Mouse (Mus musculus): ENCODE measurements at regions not wholly inside any gene's neighbourhood (a gene's known extent, or its start where the extent isn't known, plus 50 kb on each side); places are given as distances from the start of the nearest gene placed in this dataset.

- TF ChIP-seq CHD2 (IDR thresholded peaks at IDR 0.05; ENCODE audit: low read depth, low read length) = no peak
- no peak for TF ChIP-seq MAFK (IDR thresholded peaks at IDR 0.05; ENCODE audit: insufficient read depth, low read depth, low read length)
- TF ChIP-seq ZC3H11A (IDR thresholded peaks at IDR 0.05; ENCODE audit: borderline replicate concordance, low read depth, low read length) = no peak
- TF ChIP-seq HCFC1 (IDR thresholded peaks at IDR 0.05; ENCODE audit: borderline replicate concordance, insufficient read depth, low read length) = no peak
- TF ChIP-seq ZNF384 (IDR thresholded peaks at IDR 0.05; ENCODE audit: low read depth, low read length) = no peak
- Histone ChIP-seq H3K9me3 (ENCODE audit: control insufficient read depth, insufficient read depth, low read depth, low read length) (no peaks in the 10 kb centered on the region), H3K9ac (ENCODE audit: insufficient read depth, low read depth, low read length, poor library complexity, severe bottlenecking) (no peak overlapping the region), H3K4me3 (ENCODE audit: insufficient read depth in 1 of 2, low read depth in 1 of 2, low read length in 2 of 2, poor library complexity in 1 of 2, severe bottlenecking in 1 of 2) (no peak overlapping the region), H3K4me1 (ENCODE audit: control insufficient read depth in 2 of 2, insufficient read depth in 2 of 2, low read length in 2 of 2, poor library complexity in 1 of 2) (no peaks in the 10 kb centered on the region; a peak in 1 of 4 replicates), H3K27ac (ENCODE audit: insufficient read depth, low read depth, low read length, poor library complexity, severe bottlenecking) (no peak overlapping the region), H3K36me3 (ENCODE audit: control insufficient read depth, insufficient read depth, low read length, poor library complexity, severe bottlenecking) (no peaks in the 10 kb centered on the region)
- no peak for DNase-seq (ENCODE audit: low read depth, low spot score)
- in situ Hi-C loops (cut with MboI; ENCODE audit: low sequenced_read_pairs in 2 of 2, unreplicated experiment in 2 of 2) = no loop called here
These were observed 54.7 kb upstream of the Scrg1 start for GRCm38 (mm10) chr8:57400776-57401631.

- Histone ChIP-seq H3K27ac (ENCODE audit: insufficient read depth, low read depth, low read length, poor library complexity, severe bottlenecking) (no peak overlapping the region), H3K4me3 (ENCODE audit: insufficient read depth in 1 of 2, low read depth in 1 of 2, low read length in 2 of 2, poor library complexity in 1 of 2, severe bottlenecking in 1 of 2) (no peak overlapping the region), H3K36me3 (ENCODE audit: control insufficient read depth, insufficient read depth, low read length, poor library complexity, severe bottlenecking) (no peaks in the 10 kb centered on the region), H3K9me3 (ENCODE audit: control insufficient read depth, insufficient read depth, low read depth, low read length) (no peaks in the 10 kb centered on the region), H3K9ac (ENCODE audit: insufficient read depth, low read depth, low read length, poor library complexity, severe bottlenecking) (no peak overlapping the region), H3K4me1 (ENCODE audit: control insufficient read depth in 2 of 2, insufficient read depth in 2 of 2, low read length in 2 of 2, poor library complexity in 1 of 2) (no peaks in the 10 kb centered on the region; a peak in 1 of 4 replicates)
- no peak for TF ChIP-seq ZC3H11A (IDR thresholded peaks at IDR 0.05; ENCODE audit: borderline replicate concordance, low read depth, low read length)
- TF ChIP-seq CHD2 (IDR thresholded peaks at IDR 0.05; ENCODE audit: low read depth, low read length) = no peak
- TF ChIP-seq MAFK (IDR thresholded peaks at IDR 0.05; ENCODE audit: insufficient read depth, low read depth, low read length) = no peak
- TF ChIP-seq HCFC1 (IDR thresholded peaks at IDR 0.05; ENCODE audit: borderline replicate concordance, insufficient read depth, low read length) = no peak
- TF ChIP-seq ZNF384 (IDR thresholded peaks at IDR 0.05; ENCODE audit: low read depth, low read length) = no peak
- in situ Hi-C loops (cut with MboI; ENCODE audit: low sequenced_read_pairs in 2 of 2, unreplicated experiment in 2 of 2) = no loop called here
- DNase-seq (ENCODE audit: low read depth, low spot score) = no peak
These were observed 54.1 kb upstream of the Scrg1 start for GRCm38 (mm10) chr8:57401661-57402060.

GRCm38 (mm10) chr8:57402200-57402599 lies 53.5 kb upstream of the Scrg1 start:
- no peak for DNase-seq (ENCODE audit: low read depth, low spot score)
- H3K4me1 ChIP-seq (ENCODE audit: control insufficient read depth in 2 of 2, insufficient read depth in 2 of 2, low read length in 2 of 2, poor library complexity in 1 of 2) = no peaks in the 10 kb centered on the region; a peak in 1 of 4 replicates

GRCm38 (mm10) chr8:57403640-57404180 lies 52.0 kb upstream of the Scrg1 start:
- Histone ChIP-seq H3K9me3 (ENCODE audit: control insufficient read depth, insufficient read depth, low read depth, low read length) (no peaks in the 10 kb centered on the region), H3K4me3 (ENCODE audit: insufficient read depth in 1 of 2, low read depth in 1 of 2, low read length in 2 of 2, poor library complexity in 1 of 2, severe bottlenecking in 1 of 2) (no peak overlapping the region), H3K36me3 (ENCODE audit: control insufficient read depth, insufficient read depth, low read length, poor library complexity, severe bottlenecking) (no peaks in the 10 kb centered on the region), H3K27ac (ENCODE audit: insufficient read depth, low read depth, low read length, poor library complexity, severe bottlenecking) (no peak overlapping the region), H3K9ac (ENCODE audit: insufficient read depth, low read depth, low read length, poor library complexity, severe bottlenecking) (no peak overlapping the region), H3K4me1 (ENCODE audit: control insufficient read depth in 2 of 2, insufficient read depth in 2 of 2, low read length in 2 of 2, poor library complexity in 1 of 2) (no peaks in the 10 kb centered on the region; a peak in 1 of 4 replicates)
- TF ChIP-seq ZC3H11A (IDR thresholded peaks at IDR 0.05; ENCODE audit: borderline replicate concordance, low read depth, low read length) = 0 out of 2 replicates have a peak, but pooled peaks have one; percentile 13
- TF ChIP-seq CHD2 (IDR thresholded peaks at IDR 0.05; ENCODE audit: low read depth, low read length) = no peak
- in situ Hi-C loops (cut with MboI; ENCODE audit: low sequenced_read_pairs in 2 of 2, unreplicated experiment in 2 of 2) = no loop called here
- peak; percentile 90 for DNase-seq (ENCODE audit: low read depth, low spot score)

More at GRCm38 (mm10) chr8:57402200-57402599, 53.5 kb upstream of the Scrg1 start:
- in situ Hi-C loops (cut with MboI; ENCODE audit: low sequenced_read_pairs in 2 of 2, unreplicated experiment in 2 of 2) = no loop called here
- Histone ChIP-seq H3K27ac (ENCODE audit: insufficient read depth, low read depth, low read length, poor library complexity, severe bottlenecking) (no peak overlapping the region), H3K36me3 (ENCODE audit: control insufficient read depth, insufficient read depth, low read length, poor library complexity, severe bottlenecking) (no peaks in the 10 kb centered on the region), H3K9me3 (ENCODE audit: control insufficient read depth, insufficient read depth, low read depth, low read length) (no peaks in the 10 kb centered on the region), H3K9ac (ENCODE audit: insufficient read depth, low read depth, low read length, poor library complexity, severe bottlenecking) (no peak overlapping the region), H3K4me3 (ENCODE audit: insufficient read depth in 1 of 2, low read depth in 1 of 2, low read length in 2 of 2, poor library complexity in 1 of 2, severe bottlenecking in 1 of 2) (no peak overlapping the region)
- TF ChIP-seq CHD2 (IDR thresholded peaks at IDR 0.05; ENCODE audit: low read depth, low read length) (no peak), ZC3H11A (IDR thresholded peaks at IDR 0.05; ENCODE audit: borderline replicate concordance, low read depth, low read length) (no peak), MAFK (IDR thresholded peaks at IDR 0.05; ENCODE audit: insufficient read depth, low read depth, low read length) (no peak), HCFC1 (IDR thresholded peaks at IDR 0.05; ENCODE audit: borderline replicate concordance, insufficient read depth, low read length) (no peak), ZNF384 (IDR thresholded peaks at IDR 0.05; ENCODE audit: low read depth, low read length) (no peak)
